Mouse (Mus musculus): ENCODE results near the gene Il23a. TPM values are rescaled to one million over a fixed set of nuclear protein-coding genes. Genes with fewer than 3 reads are reported as not detected.

The Il23a gene
- total RNA-seq (2012; rRNA removed), result 1.2 and 3.6 TPM in 2 replicates
- 0.32 and 0.41 TPM in 2 replicates for total RNA-seq (2014; rRNA removed)
- 0.30 and 0.49 TPM in 2 replicates for polyA plus RNA-seq (2012; ENCODE audit: insufficient read length, low read depth)

DNA sequence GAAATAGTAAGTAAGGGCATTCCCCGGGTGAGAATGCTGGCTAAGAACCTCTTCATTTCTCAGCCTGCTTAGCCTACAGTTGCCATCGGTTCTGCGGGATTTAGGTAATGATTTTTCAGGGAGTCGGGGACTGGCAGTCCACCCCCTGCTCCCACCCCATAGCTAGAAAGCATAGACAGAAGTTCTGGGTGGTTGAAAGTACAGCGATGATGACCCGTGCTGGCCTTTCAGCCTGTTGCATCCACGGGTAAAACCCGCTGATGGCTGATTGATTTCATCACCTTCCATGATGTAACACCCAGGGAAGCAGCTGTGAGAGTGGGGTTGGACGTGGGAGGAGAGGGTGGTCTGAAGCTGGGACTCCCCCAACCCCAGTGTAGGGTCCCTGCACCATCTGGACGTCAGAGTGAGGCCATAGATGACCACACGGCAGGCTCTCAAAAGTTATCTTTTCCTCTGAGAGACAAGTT, at the start of gene Il23a:
Gene Il23a (minus strand): TSS at position 51 of the 470 bp plus-strand sequence.
- Histone ChIP-seq H3K36me3 (replicated peaks in 1 of 2; ENCODE audit: control insufficient read depth in 1 of 2, insufficient read depth in 1 of 2, low read length in 1 of 2) (no peaks in the 10 kb centered on the region), H3K27ac (ENCODE audit: insufficient read depth, low read depth) (peak within 1 kb of the TSS; percentile 43), H3K27me3 (replicated peaks) (no peaks in the 10 kb centered on the region), H3K79me2 (replicated peaks; ENCODE audit: control insufficient read depth, extremely low read depth, insufficient read depth, poor library complexity, severe bottlenecking) (no peaks in the 10 kb centered on the region; the same call in 1 of the 2 replicates), H3K4me2 (ENCODE audit: insufficient read depth, low read depth, poor library complexity, severe bottlenecking) (no peak within 1 kb of the TSS; the same call in 1 of the 2 replicates), H3K4me1 (ENCODE audit: control insufficient read depth in 1 of 2, insufficient read depth in 2 of 2) (peaks cover 11 to 44% of the 10 kb centered on the region in 2 experiments), H3K9ac (ENCODE audit: insufficient read depth, low read depth) (peak within 1 kb of the TSS; percentile 65), H3K4me3 (replicated peaks in 1 of 3; ENCODE audit: low read depth in 2 of 3, low read length in 2 of 3, poor library complexity in 1 of 3) (no peak within 1 kb of the TSS), H3K9me3 (replicated peaks; ENCODE audit: low read length) (no peaks in the 10 kb centered on the region)
- peak; percentile 87 for TF ChIP-seq ETS1 (conservative IDR thresholded peaks at IDR 0.05; ENCODE audit: low read depth, low read length)
- peak; percentile 50 for TF ChIP-seq BHLHE40 (IDR thresholded peaks at IDR 0.05; ENCODE audit: low read depth, low read length)
- no peak for TF ChIP-seq MAZ (IDR thresholded peaks at IDR 0.05; ENCODE audit: low read depth, low read length)
- TF ChIP-seq SMC3 (IDR thresholded peaks at IDR 0.05; ENCODE audit: low read depth, low read length), result no peak
- peak; percentile 56 for TF ChIP-seq IRF4 (IDR thresholded peaks at IDR 0.05; ENCODE audit: low read depth, low read length)
- no peak for TF ChIP-seq POLR2A (IDR thresholded peaks at IDR 0.05; ENCODE audit: low read depth, low read length)
- TF ChIP-seq USF2 (conservative IDR thresholded peaks at IDR 0.05; ENCODE audit: low read depth, low read length), result no peak
- TF ChIP-seq POLR2AphosphoS2 (IDR thresholded peaks at IDR 0.05; ENCODE audit: low read depth, low read length), result no peak
- no peak for TF ChIP-seq HCFC1 (IDR thresholded peaks at IDR 0.05; ENCODE audit: low read depth, low read length)
- 0 out of 2 replicates have a peak, but pooled peaks have one; percentile 7 for TF ChIP-seq MEF2A (IDR thresholded peaks at IDR 0.05; ENCODE audit: borderline replicate concordance, low read depth, low read length)
- no peak for TF ChIP-seq USF1 (IDR thresholded peaks at IDR 0.05; ENCODE audit: low read depth, low read length)
- TF ChIP-seq MAX (IDR thresholded peaks at IDR 0.05; ENCODE audit: low read length), result no peak
- no peak for TF ChIP-seq PAX5 (IDR thresholded peaks at IDR 0.05; ENCODE audit: low read length)
- no peak for TF ChIP-seq CTCF (conservative IDR thresholded peaks at IDR 0.05 in 1 of 2, IDR thresholded peaks at IDR 0.05 in 1 of 2; ENCODE audit: low read depth in 2 of 2, low read length in 2 of 2)
- TF ChIP-seq TBP (conservative IDR thresholded peaks at IDR 0.05; ENCODE audit: low read depth, low read length), result no peak
- TF ChIP-seq RAD21 (IDR thresholded peaks at IDR 0.05; ENCODE audit: low read depth, low read length), result no peak
- no peak for TF ChIP-seq SIN3A (IDR thresholded peaks at IDR 0.05; ENCODE audit: low read length)
- TF ChIP-seq KAT2A (IDR thresholded peaks at IDR 0.05; ENCODE audit: insufficient replicate concordance, low read length), result no peak
- TF ChIP-seq JUND (conservative IDR thresholded peaks at IDR 0.05; ENCODE audit: low read depth, low read length), result no peak
- TF ChIP-seq TCF12 (IDR thresholded peaks at IDR 0.05; ENCODE audit: low read depth, low read length), result peak; percentile 31; the same call in 1 of the 2 replicates
- no peak for TF ChIP-seq E2F4 (IDR thresholded peaks at IDR 0.05; ENCODE audit: insufficient replicate concordance, low read depth, low read length)
- no peak for TF ChIP-seq NELFE (IDR thresholded peaks at IDR 0.05; ENCODE audit: low read depth, low read length)
- in situ Hi-C loops (cut with MboI; ENCODE audit: low pct_ligation_motif_present, low pct_unique_long_range_greater_than_20kb, low sequenced_read_pairs) (no loop called here), dilution Hi-C loops (cut with MboI; ENCODE audit: extremely low pct_ligation_motif_present, extremely low pct_unique_long_range_greater_than_20kb, low sequenced_read_pairs) (no loop called here)
- DNase-seq (ENCODE audit: extremely low read depth), result no peak
